Mouse (Mus musculus) testis, postnatal 10 days (tissue): ENCODE measurements around the gene A530032D15Rik.
"Not testable (repeated sequence)": the region's sequence is repeated elsewhere in the genome, so short reads cannot be mapped to it uniquely, and the experiment has no call there.

Experiments used
- DNase-seq: peaks from one replicate; pipeline ENCODE4 v3.0.0; 2021; ENCODE audit warnings: low spot score

Gene A530032D15Rik

GRCm38 (mm10) chr1:85034394-85034793, 75.3 kb downstream of the A530032D15Rik start:
- not testable (repeated sequence) for DNase-seq

- DNase-seq = not testable (repeated sequence)
Measured at GRCm38 (mm10) chr1:85033616-85034015, 76.0 kb downstream of the A530032D15Rik start.
